Mouse (Mus musculus) CH12.LX (cell line): Measurements from ENCODE around the gene Car15. TPM values are rescaled to one million over a fixed set of nuclear protein-coding genes. Genes with fewer than 3 reads are reported as not detected.

Experiments
- DNase-seq: peaks from one replicate; pipeline ENCODE4 v3.0.0-alpha.2; 2013; ENCODE audit errors: extremely low read depth
- H3K27ac ChIP-seq: 2 replicates; pipeline ENCODE4 v1.5.1; 2012; ENCODE audit warnings: low read depth, mild to moderate bottlenecking, control low read depth, moderate library complexity; ENCODE audit not compliant: insufficient read depth
- H3K27me3 ChIP-seq: replicated peaks from 2 replicates; pipeline ENCODE3; 2012; ENCODE audit warnings: inconsistent platforms
- H3K36me3 ChIP-seq, 2 experiments: replicated peaks in 1 of 2; 2 replicates each; pipeline versions ENCODE3 to v1.6.1; 2012; ENCODE audit warnings: inconsistent platforms in 1 of 2, low read length in 1 of 2, mild to moderate bottlenecking in 1 of 2, mixed read lengths in 1 of 2, moderate library complexity in 1 of 2; ENCODE audit not compliant: control insufficient read depth in 1 of 2, insufficient read depth in 1 of 2
- H3K4me1 ChIP-seq, 2 experiments: 2 replicates each; pipeline ENCODE4 v1.6.1; 2012; ENCODE audit warnings: inconsistent platforms in 1 of 2, moderate library complexity in 1 of 2; ENCODE audit not compliant: insufficient read depth in 2 of 2, control insufficient read depth in 1 of 2
- H3K4me2 ChIP-seq: 2 replicates; pipeline ENCODE4 v1.6.1; 2012; ENCODE audit warnings: low read depth, mild to moderate bottlenecking, control low read depth; ENCODE audit not compliant: poor library complexity, insufficient read depth, severe bottlenecking
- H3K4me3 ChIP-seq, 3 experiments: fragments of 150-350 bp in 1 of 3; sonication (generic) in 1 of 3; replicated peaks in 1 of 3; 2 replicates each; pipeline versions ENCODE3 to v1.5.1; 2011 to 2012; ENCODE audit warnings: low read depth in 2 of 3, low read length in 2 of 3, mild to moderate bottlenecking in 2 of 3, moderate library complexity in 2 of 3, control low read depth in 1 of 3, improper control_type of control experiment in 1 of 3, inconsistent platforms in 1 of 3, mixed read lengths in 1 of 3; ENCODE audit not compliant: poor library complexity in 1 of 3
- H3K79me2 ChIP-seq: replicated peaks from 2 replicates; pipeline ENCODE4 v1.6.1; 2012; ENCODE audit warnings: mild to moderate bottlenecking, moderate library complexity; ENCODE audit not compliant: control insufficient read depth, poor library complexity, insufficient read depth, severe bottlenecking; ENCODE audit errors: extremely low read depth
- H3K9ac ChIP-seq: 2 replicates; pipeline ENCODE4 v1.6.1; 2012; ENCODE audit warnings: low read depth, mild to moderate bottlenecking, control low read depth, moderate library complexity; ENCODE audit not compliant: insufficient read depth
- H3K9me3 ChIP-seq: replicated peaks from 2 replicates; pipeline ENCODE3; 2012; ENCODE audit warnings: low read length, inconsistent platforms, mixed read lengths
- CHD1 ChIP-seq: IDR thresholded peaks from 2 replicates; pipeline ENCODE4 v1.6.1; 2012; ENCODE audit warnings: low read depth, low read length, improper control_type of control experiment, inconsistent platforms
- CTCF ChIP-seq, 2 experiments: IDR thresholded peaks in 1 of 2; conservative IDR thresholded peaks in 1 of 2; 2 replicates each; pipeline ENCODE4 v1.5.1; 2011 to 2012; ENCODE audit warnings: low read depth in 2 of 2, low read length in 2 of 2, improper control_type of control experiment in 1 of 2, inconsistent platforms in 1 of 2, mild to moderate bottlenecking in 1 of 2, moderate library complexity in 1 of 2
- EP300 ChIP-seq: IDR thresholded peaks from 2 replicates; pipeline ENCODE4 v1.6.1; 2011; ENCODE audit warnings: low read length, improper control_type of control experiment
- GABPA ChIP-seq: IDR thresholded peaks from 2 replicates; pipeline ENCODE4 v1.6.1; 2012; ENCODE audit warnings: low read depth, low read length, improper control_type of control experiment, inconsistent platforms; ENCODE audit not compliant: insufficient replicate concordance
- HCFC1 ChIP-seq: IDR thresholded peaks from 2 replicates; pipeline ENCODE4 v1.6.1; 2012; ENCODE audit warnings: low read depth, mild to moderate bottlenecking, inconsistent platforms, low read length, improper control_type of control experiment
- JUN ChIP-seq: IDR thresholded peaks from 2 replicates; pipeline ENCODE4 v1.6.1; 2011; ENCODE audit warnings: low read depth, mild to moderate bottlenecking, low read length, improper control_type of control experiment, moderate library complexity; ENCODE audit not compliant: insufficient read depth
- KAT2A ChIP-seq: IDR thresholded peaks from 2 replicates; pipeline ENCODE4 v1.6.1; 2012; ENCODE audit warnings: low read length, improper control_type of control experiment, inconsistent platforms; ENCODE audit not compliant: insufficient replicate concordance
- MAX ChIP-seq: IDR thresholded peaks from 2 replicates; pipeline ENCODE4 v1.6.1; 2011; ENCODE audit warnings: low read length, improper control_type of control experiment
- MAZ ChIP-seq: IDR thresholded peaks from 2 replicates; pipeline ENCODE4 v1.6.1; 2012; ENCODE audit warnings: low read depth, mild to moderate bottlenecking, inconsistent platforms, low read length, improper control_type of control experiment, moderate library complexity
- MYC ChIP-seq: IDR thresholded peaks from 2 replicates; pipeline ENCODE4 v1.6.1; 2011; ENCODE audit warnings: low read depth, mild to moderate bottlenecking, improper control_type of control experiment, low read length
- NRF1 ChIP-seq: IDR thresholded peaks from 2 replicates; pipeline ENCODE4 v1.6.1; 2014; ENCODE audit warnings: low read depth, mild to moderate bottlenecking, inconsistent platforms, low read length, improper control_type of control experiment, moderate library complexity
- PAX5 ChIP-seq: IDR thresholded peaks from 2 replicates; pipeline ENCODE4 v1.6.1; 2012; ENCODE audit warnings: low read length, inconsistent platforms, mixed read lengths
- SIN3A ChIP-seq: IDR thresholded peaks from 2 replicates; pipeline ENCODE4 v1.6.1; 2012; ENCODE audit warnings: low read length, improper control_type of control experiment, inconsistent platforms
- TBP ChIP-seq: conservative IDR thresholded peaks from 2 replicates; pipeline ENCODE4 v1.6.1; 2011; ENCODE audit warnings: low read depth, low read length, improper control_type of control experiment
- UBTF ChIP-seq: IDR thresholded peaks from 2 replicates; pipeline ENCODE4 v1.6.1; 2012; ENCODE audit warnings: low read depth, mild to moderate bottlenecking, inconsistent platforms, low read length, improper control_type of control experiment, moderate library complexity
- ZMIZ1 ChIP-seq: IDR thresholded peaks from 2 replicates; pipeline ENCODE4 v1.6.1; 2012; ENCODE audit warnings: low read depth, mild to moderate bottlenecking, inconsistent platforms, low read length, improper control_type of control experiment
- dilution Hi-C: fragments of 300-500 bp; cut with MboI; formaldehyde crosslinking; loops from 2 replicates; pipeline ENCODE4 v1.14.3; 2020; ENCODE audit warnings: low sequenced_read_pairs; ENCODE audit not compliant: extremely low pct_unique_long_range_greater_than_20kb, extremely low pct_ligation_motif_present
- in situ Hi-C: fragments of 300-500 bp; cut with MboI; formaldehyde crosslinking; loops from 3 replicates; pipeline ENCODE4 v1.14.3; 2019; ENCODE audit warnings: low sequenced_read_pairs, low pct_ligation_motif_present, low pct_unique_long_range_greater_than_20kb, mixed read lengths
- polyA plus RNA-seq: library from polyadenylated mRNA; unstranded; fragments of >175 nt; gene quantifications from 2 replicates; pipeline ENCODE4 v1.2.1, GENCODE M21; 2012; ENCODE audit warnings: low read depth; ENCODE audit not compliant: insufficient read length
- total RNA-seq, 2 experiments: library from RNA; depleted of rRNA; stranded (reverse); fragments of 300-350 nt in 1 of 2; fragments of >200 nt in 1 of 2; gene quantifications; 2 replicates each; pipeline ENCODE4 v1.2.3; 2012 to 2014

Car15 gene
- total and polyA plus RNA-seq, 3 experiments: 1.5 to 3.9 (median 1.6) TPM

GRCm38 (mm10) chr16:17804449-17804912, 33.7 kb downstream of the Car15 start:
- no peak overlapping the region for H3K4me2 ChIP-seq
- no peak overlapping the region for H3K4me3 ChIP-seq
- in situ Hi-C loops: no loop called here
- no peak for DNase-seq
- no peaks in the 10 kb centered on the region for H3K4me1 ChIP-seq
- TF ChIP-seq KAT2A (no peak), ZMIZ1 (no peak), GABPA (no peak), PAX5 (no peak), TBP (no peak), CHD1 (no peak), HCFC1 (no peak), EP300 (no peak)
- no peak overlapping the region for H3K27ac ChIP-seq
- H3K9ac ChIP-seq: no peak overlapping the region
- no peaks in the 10 kb centered on the region for H3K79me2 ChIP-seq
- dilution Hi-C loops: no loop called here
- H3K9me3 ChIP-seq: peaks cover 16% of the 10 kb centered on the region
- H3K36me3 ChIP-seq: no peaks in the 10 kb centered on the region
- peaks cover 48% of the 10 kb centered on the region for H3K27me3 ChIP-seq

GRCm38 (mm10) chr16:17803675-17804448, 34.3 kb downstream of the Car15 start:
- TF ChIP-seq MAX: no peak
- TF ChIP-seq TBP: no peak
- H3K9ac ChIP-seq: no peak overlapping the region
- no peaks in the 10 kb centered on the region for H3K36me3 ChIP-seq
- H3K9me3 ChIP-seq: peaks cover 16% of the 10 kb centered on the region
- no peak overlapping the region for H3K4me3 ChIP-seq
- H3K4me2 ChIP-seq: no peak overlapping the region
- H3K79me2 ChIP-seq: no peaks in the 10 kb centered on the region
- DNase-seq: no peak
- dilution Hi-C loops (no loop called here), in situ Hi-C loops (no loop called here)
- peaks cover 49% of the 10 kb centered on the region for H3K27me3 ChIP-seq
- H3K4me1 ChIP-seq: no peaks in the 10 kb centered on the region
- no peak overlapping the region for H3K27ac ChIP-seq

GRCm38 (mm10) chr16:17802839-17803674, 35.1 kb downstream of the Car15 start:
- no peak for DNase-seq
- H3K4me3 ChIP-seq: no peak overlapping the region
- H3K79me2 ChIP-seq: no peaks in the 10 kb centered on the region
- no peak overlapping the region for H3K27ac ChIP-seq
- H3K9ac ChIP-seq: no peak overlapping the region
- H3K27me3 ChIP-seq: peaks cover 50% of the 10 kb centered on the region
- peaks cover 18% of the 10 kb centered on the region for H3K9me3 ChIP-seq
- H3K4me1 ChIP-seq: no peaks in the 10 kb centered on the region
- TF ChIP-seq NRF1 (no peak), EP300 (no peak), JUN (no peak), MYC (no peak), PAX5 (no peak), UBTF (no peak), SIN3A (no peak), CTCF (conservative IDR thresholded peaks at IDR 0.05 in 1 of 2, IDR thresholded peaks at IDR 0.05 in 1 of 2; ENCODE audit: low read depth in 2 of 2, low read length in 2 of 2) (no peak; a peak in 1 of 4 replicates), MAZ (no peak)
- TF ChIP-seq, all 38 proteins: peak for 0
- in situ Hi-C loops: no loop called here
- no peaks in the 10 kb centered on the region for H3K36me3 ChIP-seq
- dilution Hi-C loops: no loop called here
- H3K4me2 ChIP-seq: no peak overlapping the region
